Mouse (Mus musculus) thymus, postnatal 14 days (tissue): Measurements from ENCODE around the gene Enpp3.
"Not testable (repeated sequence)": the region's sequence is repeated elsewhere in the genome, so short reads cannot be mapped to it uniquely, and the experiment has no call there.

Experiments used
- DNase-seq: peaks from one replicate; pipeline ENCODE4 v3.0.0; 2021

The Enpp3 gene

DNA sequence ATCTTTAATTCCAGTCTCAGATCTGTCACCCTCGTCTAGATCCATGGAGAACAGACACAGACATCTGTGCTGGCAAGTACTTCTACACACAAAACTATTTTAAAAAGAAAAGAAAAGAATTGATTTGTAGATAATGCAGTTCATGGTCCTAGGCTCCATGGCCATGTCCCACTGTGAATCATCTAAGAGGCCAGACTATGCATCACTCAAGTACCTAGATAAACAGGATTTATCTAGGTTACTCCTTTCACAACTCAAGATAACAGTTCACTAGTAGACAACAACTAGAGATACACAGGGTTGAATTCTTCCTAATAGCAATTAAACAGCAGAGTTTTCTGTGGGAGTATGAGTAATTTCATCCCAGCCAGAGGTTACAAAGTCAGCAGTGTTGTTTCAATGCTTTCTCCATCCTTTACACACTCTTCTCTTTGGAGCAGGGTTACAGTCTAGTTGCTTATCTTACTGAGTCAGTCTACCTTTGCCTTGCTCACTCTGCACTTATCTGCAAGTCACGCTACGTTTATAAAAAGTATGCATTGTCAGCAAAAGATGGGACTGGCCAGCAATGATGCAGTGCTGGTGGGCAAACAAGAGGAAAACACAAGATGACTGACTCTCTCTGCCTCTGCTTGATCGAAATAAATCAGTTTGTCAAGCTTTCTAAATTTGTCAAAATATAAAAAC is 20.5 kb downstream of the Enpp3 start:
- no peak for DNase-seq

DNA sequence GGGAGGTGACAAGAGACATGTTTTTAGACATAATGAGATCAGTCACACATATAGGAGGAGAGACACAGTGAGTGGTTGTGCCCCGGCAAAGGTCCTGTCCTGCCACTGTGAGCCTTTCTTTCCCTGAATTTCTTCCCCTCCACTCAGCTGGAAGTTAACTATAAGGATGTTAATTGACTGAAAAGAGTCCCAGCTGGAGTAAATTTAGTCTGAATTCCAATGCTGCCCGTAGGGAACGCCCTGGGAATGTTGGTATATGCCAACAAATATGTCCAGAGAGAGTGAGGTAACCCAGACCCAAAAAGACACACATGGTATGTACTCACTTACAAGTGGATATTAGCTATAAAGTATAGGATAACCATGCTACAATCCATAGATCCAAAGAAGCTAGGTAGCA is 23.1 kb downstream of the Enpp3 start:
- DNase-seq, result no peak

DNA sequence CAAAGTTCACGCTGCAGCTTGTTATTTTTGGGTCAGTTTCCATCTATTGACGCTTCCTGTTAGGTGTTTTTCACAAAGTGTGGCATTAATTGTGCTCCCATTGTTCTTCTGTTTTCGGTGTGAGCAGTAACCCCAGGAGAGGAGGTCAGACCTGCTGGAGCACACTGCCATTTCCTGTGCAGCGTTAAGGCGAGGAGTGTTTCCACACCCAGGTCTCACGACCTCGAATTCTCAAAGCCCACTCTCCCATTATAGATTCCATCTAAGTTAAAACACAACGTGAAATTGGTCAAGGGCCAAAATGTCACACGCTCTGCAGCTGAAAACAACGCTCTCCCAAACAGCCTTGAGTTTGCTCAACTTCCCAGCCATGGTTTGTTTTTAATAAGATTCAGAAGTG is 32.0 kb downstream of the Enpp3 start:
- no peak for DNase-seq

GRCm38 (mm10) chr10:24806756-24807155 is 35.9 kb downstream of the Enpp3 start:
- DNase-seq, result no peak

- DNase-seq, result no peak
These were observed 36.7 kb downstream of the Enpp3 start for GRCm38 (mm10) chr10:24805876-24806275.

- no peak for DNase-seq
These were observed 37.5 kb downstream of the Enpp3 start for GRCm38 (mm10) chr10:24805173-24805572.

DNA sequence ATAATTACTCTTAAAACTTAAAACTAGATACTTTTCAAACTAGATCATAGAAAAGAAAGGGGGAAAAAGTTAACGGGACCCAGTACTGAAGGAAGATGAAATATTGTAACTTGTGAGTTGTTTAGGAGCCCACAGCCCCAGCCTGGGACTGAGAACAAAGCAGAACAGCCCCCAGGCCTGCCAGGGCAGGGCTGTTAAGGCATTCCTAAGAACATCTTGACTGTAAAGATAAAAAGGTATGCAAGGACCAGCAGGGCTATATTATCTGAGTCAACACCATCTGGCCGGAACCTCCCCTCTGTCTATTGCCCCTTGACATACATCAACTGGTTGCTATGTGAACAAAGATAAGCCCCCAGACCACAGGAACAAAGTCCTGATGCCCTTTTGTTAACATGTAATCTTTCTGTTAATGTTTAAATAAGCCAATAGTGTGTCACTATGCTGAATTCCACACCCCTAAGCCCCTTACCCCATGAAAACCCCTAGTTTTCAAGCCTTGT is 39.8 kb downstream of the Enpp3 start:
- DNase-seq, result not testable (repeated sequence)

- no peak for DNase-seq
These were observed 40.8 kb downstream of the Enpp3 start for GRCm38 (mm10) chr10:24801796-24802195.

DNA sequence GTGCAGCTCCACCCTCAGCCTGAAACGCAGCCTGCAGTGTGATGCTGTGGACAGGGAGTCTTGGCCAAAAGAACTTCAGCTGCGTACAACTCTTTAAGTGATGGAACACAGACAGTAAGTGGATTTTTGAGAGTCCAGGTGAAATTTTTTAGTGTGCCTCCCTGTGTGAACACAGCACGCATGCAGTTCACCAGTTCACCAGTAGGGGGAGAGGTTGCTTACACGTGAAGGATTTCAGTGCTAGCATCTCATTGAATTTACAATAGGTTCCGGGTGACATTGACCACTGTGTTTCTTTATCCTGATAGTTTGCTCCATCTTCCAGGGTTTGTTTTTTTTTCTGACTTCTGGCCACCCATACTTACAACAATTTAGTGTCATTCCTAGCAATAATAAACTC is 45.4 kb downstream of the Enpp3 start:
- DNase-seq, result peak; percentile 82

GRCm38 (mm10) chr10:24792756-24793155 is 49.9 kb downstream of the Enpp3 start:
- DNase-seq, result no peak

DNA sequence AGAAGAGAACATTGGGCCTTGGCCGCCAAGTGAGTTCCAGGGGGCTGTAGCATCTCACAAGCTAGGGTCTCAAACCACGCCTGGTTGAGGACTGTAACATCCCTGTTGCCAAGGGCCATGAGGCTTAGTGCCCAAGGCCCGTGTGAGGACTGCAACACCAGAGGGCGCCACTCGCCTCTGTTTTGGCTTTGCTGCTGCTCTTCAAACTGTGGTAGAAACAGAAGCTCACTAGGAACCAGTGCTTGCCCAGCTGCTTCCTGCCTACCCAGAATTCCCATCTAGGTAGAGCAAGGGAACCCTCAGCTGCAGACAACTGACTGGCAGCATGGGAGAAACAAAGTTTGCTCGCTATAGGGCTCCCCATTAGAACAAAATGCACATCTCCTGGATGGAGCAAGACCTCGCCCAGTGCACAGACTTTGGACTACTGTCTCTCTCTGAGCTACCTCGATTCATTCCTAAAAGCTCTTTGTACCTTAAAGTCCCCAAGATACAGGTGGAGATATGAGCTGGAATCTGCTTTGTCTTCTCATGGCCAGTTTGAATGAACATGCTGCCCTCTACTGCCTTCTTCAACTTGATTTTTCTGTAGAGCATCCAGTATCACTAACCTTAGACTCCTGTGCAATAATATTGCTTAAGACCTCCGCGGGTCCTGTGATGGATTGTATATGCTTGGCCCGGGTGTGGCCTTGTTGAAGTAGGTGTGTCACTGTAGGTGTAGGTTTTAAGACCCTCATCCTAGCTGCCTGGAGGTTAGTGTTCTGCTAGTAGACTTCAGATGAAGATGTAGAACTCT is 52.7 kb downstream of the Enpp3 start:
- peak; percentile 79 for DNase-seq

DNA sequence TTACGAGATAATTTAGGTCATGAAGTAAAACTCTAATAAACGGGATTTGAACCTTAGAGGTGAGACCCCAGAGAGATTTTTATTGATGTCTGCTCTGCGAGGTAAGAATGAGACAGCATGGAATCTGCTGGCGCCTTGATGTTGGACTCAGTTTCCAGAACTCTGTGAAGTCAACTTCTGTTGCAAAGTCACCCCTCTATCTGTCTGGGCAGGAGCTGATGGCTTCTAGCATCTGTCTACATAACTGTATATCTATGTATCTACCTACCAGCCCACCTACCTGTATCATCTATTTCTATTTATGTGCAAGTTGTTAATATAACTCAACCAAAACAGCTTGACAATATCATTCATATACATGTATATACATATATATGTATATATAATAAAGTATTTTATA is 57.3 kb downstream of the Enpp3 start:
- DNase-seq, result no peak

- DNase-seq, result no peak
These were observed 57.9 kb downstream of the Enpp3 start for GRCm38 (mm10) chr10:24784624-24785276.

DNA sequence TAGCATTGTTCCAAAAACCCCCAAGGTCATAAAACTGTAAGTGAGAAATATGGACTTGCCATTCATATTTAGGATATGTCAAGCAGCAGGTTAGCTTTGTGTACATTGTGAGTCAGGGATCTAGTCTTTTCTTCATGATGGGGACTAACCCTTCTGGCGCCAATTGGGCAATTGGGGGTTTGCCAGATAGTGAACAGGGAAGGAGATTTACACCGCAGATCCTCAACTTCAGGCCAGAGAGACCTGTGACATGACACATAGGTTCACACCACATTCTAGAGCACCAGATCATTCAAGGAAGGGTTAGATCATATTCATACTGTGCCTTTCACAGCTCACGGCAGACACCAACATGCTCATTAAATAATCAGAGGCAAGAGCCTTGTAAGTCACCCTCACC is 58.7 kb downstream of the Enpp3 start:
- no peak for DNase-seq

- no peak for DNase-seq
These were observed 64.0 kb downstream of the Enpp3 start for GRCm38 (mm10) chr10:24778643-24779020.

GRCm38 (mm10) chr10:24777916-24778642 is 64.5 kb downstream of the Enpp3 start:
- DNase-seq, result no peak

DNA sequence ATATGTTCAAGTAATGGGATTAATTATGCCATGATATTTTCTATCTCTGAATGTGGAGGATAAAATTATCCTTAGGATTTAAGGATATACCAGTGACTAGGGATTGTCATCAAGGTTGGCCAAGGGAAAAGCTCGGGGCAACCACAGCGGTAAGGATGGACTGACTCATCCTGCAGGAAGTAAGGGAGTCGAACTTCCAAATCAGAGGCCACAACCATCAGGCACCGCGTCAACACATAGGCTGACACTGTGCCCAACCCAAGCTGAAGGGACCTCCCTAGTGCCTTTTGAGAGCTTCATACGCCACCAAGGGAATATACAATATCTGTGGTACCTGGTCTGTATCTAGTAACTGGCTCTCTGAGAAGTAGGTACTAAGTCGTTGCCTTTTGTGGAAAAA is 73.1 kb downstream of the Enpp3 start:
- no peak for DNase-seq

DNA sequence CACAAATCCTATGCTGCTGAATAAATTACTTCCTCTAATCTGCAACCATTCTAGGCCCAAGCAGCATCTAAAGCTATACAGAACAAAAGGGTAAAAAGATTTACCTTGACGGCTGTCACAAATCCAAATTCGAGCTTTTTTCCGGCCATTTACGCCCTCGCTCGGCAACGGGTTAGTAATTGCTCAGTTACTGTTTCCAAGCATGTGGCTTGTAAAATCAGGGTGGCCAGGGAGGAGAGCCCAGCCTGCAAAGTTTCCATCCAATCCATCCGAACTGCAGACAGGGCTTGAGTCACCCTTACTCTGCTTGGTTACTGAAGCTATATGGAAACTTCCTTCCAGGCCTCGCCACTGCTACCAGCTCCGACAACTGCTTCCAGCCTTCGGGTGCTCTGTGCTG is 74.9 kb downstream of the Enpp3 start:
- DNase-seq, result no peak

- no peak for DNase-seq
These were observed 76.6 kb downstream of the Enpp3 start for GRCm38 (mm10) chr10:24766061-24766460.

- no peak for DNase-seq
These were observed 77.4 kb downstream of the Enpp3 start for GRCm38 (mm10) chr10:24765151-24765755.

DNA sequence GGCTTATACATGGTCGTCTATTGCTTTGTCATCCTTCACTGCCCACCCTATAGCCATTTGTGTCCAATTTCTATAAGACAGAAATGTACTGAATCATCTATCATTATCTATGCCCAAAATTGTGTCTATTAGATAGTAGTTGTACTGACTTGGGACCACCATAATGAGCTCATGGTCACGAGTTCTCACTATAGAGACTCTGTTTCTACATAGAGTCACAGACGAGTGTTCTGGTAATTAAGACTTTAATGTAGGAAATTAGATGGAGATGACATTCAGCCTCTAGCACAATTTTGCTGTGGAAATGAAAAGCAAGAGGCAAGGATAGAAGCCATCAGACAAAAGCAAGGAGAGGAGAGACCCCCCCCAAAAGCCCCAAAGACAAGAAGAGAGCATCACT is 78.0 kb downstream of the Enpp3 start:
- no peak for DNase-seq

GRCm38 (mm10) chr10:24763257-24763656 is 79.4 kb downstream of the Enpp3 start:
- DNase-seq, result no peak
